11 mouse cellular contexts compared by ENCODE assay signal in the genomic region with DNA sequence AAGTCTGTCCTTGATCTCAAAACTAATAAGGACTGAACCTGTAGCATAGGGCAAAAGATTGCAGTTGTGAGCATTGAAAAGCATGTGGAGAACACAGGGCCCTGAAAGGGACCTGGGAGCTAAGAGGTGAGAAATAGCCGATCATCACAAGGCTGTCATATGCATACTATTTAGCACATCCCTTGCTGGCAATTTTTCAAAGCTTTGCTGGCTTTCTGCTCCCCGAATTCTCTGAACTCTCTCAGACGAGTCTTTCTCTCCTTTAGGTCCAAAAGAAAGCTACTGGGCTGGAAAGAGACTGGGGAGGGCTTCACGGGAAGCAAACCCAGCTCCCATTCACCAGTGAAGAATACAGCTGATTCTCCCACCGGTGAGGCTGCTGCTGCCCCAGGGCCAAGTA. TPM values are rescaled to one million over a fixed set of nuclear protein-coding genes. Genes with fewer than 3 reads are reported as not detected.
DNase-seq lines count a peak whose midpoint lies in the region; ATAC-seq and TF ChIP-seq lines count a peak whose summit lies in the region.
"Had no signal": no experiment of that assay in that cellular context is flagged by ENCODE, and none has a peak within 500 bp of the region (broad histone marks: within the 10 kb centered on the region; RNA-seq: fewer than 3 reads in every experiment).

No protein-coding gene starts in this region.

- no peak for ATAC-seq in embryonic facial prominence, embryonic 12.5 days (ENCODE audit: insufficient number of reproducible peaks, insufficient read depth, low FRiP score, low TSS enrichment)
- ATAC-seq in hindbrain, embryonic 13.5 days (ENCODE audit: low FRiP score), result peak; percentile 15; the same call in 1 of the 2 replicates
- no peak; the same call in 1 of the 2 replicates for ATAC-seq in midbrain, embryonic 13.5 days
- no peak for ATAC-seq in megakaryocyte-erythroid progenitor cell, adult 5-6 weeks (replicated peaks; ENCODE audit: low FRiP score, low TSS enrichment, poor library complexity, severe bottlenecking)

- TF ChIP-seq CTCF in brain, embryonic 14.5 days (IDR thresholded peaks at IDR 0.05; ENCODE audit: borderline replicate concordance, extremely low read depth, insufficient read depth, insufficient read length), result no peak

- H3K9ac ChIP-seq in embryonic facial prominence, embryonic 12.5 days, result no peak overlapping the region
- H3K9ac ChIP-seq in hindbrain, embryonic 13.5 days, result no peak overlapping the region
- no peak overlapping the region for H3K9ac ChIP-seq in midbrain, embryonic 13.5 days (replicated peaks)

- H3K4me1 ChIP-seq in embryonic facial prominence, embryonic 12.5 days, result no peaks in the 10 kb centered on the region
- peaks cover 26% of the 10 kb centered on the region for H3K4me1 ChIP-seq in hindbrain, embryonic 13.5 days (replicated peaks)
- peaks cover 24% of the 10 kb centered on the region for H3K4me1 ChIP-seq in midbrain, embryonic 13.5 days (replicated peaks)

- peak overlapping the region; percentile 63 for H3K27ac ChIP-seq in embryonic facial prominence, embryonic 12.5 days
- peak overlapping the region; percentile 93 for H3K27ac ChIP-seq in hindbrain, embryonic 13.5 days
- peak overlapping the region; percentile 93 for H3K27ac ChIP-seq in midbrain, embryonic 13.5 days

- H3K4me2 ChIP-seq in embryonic facial prominence, embryonic 12.5 days (replicated peaks), result no peak overlapping the region
- 0 out of 2 replicates have a peak overlapping the region, but pooled peaks have one; percentile 8 for H3K4me2 ChIP-seq in hindbrain, embryonic 13.5 days
- no peak overlapping the region; the same call in 1 of the 2 replicates for H3K4me2 ChIP-seq in midbrain, embryonic 13.5 days (replicated peaks)

- H3K36me3 ChIP-seq in embryonic facial prominence, embryonic 12.5 days, result no peaks in the 10 kb centered on the region
- H3K36me3 ChIP-seq in hindbrain, embryonic 13.5 days, result no peaks in the 10 kb centered on the region
- H3K36me3 ChIP-seq in midbrain, embryonic 13.5 days, result no peaks in the 10 kb centered on the region

- DNase-seq in brain, embryonic 14.5 days (ENCODE audit: low read depth), result peak; percentile 62
- DNase-seq in heart, adult 11 months, result no peak
- no peak for DNase-seq in c-Kit-positive CD71-positive TER-119-positive erythroid progenitor cells, embryonic 14.5 days (ENCODE audit: low spot score)
- DNase-seq: heart, postnatal 4 days; kidney, postnatal 14 days; lung, postnatal 10 days had no signal

- 43% methylated on average over 5 of the region's 5 CpGs for WGBS in embryonic facial prominence, embryonic 12.5 days
- 32% methylated on average over 5 of the region's 5 CpGs for WGBS in hindbrain, embryonic 13.5 days
- 34% methylated on average over 5 of the region's 5 CpGs for WGBS in midbrain, embryonic 13.5 days

- H3K4me3 ChIP-seq in embryonic facial prominence, embryonic 12.5 days, result no peak overlapping the region
- no peak overlapping the region for H3K4me3 ChIP-seq in hindbrain, embryonic 13.5 days
- no peak overlapping the region for H3K4me3 ChIP-seq in midbrain, embryonic 13.5 days (replicated peaks)
- H3K4me3 ChIP-seq: myocyte had no signal

- H3K9me3 ChIP-seq in embryonic facial prominence, embryonic 12.5 days, result no peaks in the 10 kb centered on the region
- no peaks in the 10 kb centered on the region for H3K9me3 ChIP-seq in hindbrain, embryonic 13.5 days
- no peaks in the 10 kb centered on the region for H3K9me3 ChIP-seq in midbrain, embryonic 13.5 days

- H3K27me3 ChIP-seq in embryonic facial prominence, embryonic 12.5 days, result peaks cover 19% of the 10 kb centered on the region; the same call in 1 of the 2 replicates
- peaks cover 6% of the 10 kb centered on the region; the same call in 1 of the 2 replicates for H3K27me3 ChIP-seq in hindbrain, embryonic 13.5 days
- H3K27me3 ChIP-seq in midbrain, embryonic 13.5 days, result peaks cover 21% of the 10 kb centered on the region; the same call in 1 of the 2 replicates

- TF ChIP-seq POLR2A in brain, embryonic 14.5 days (IDR thresholded peaks at IDR 0.05; ENCODE audit: borderline replicate concordance, extremely low read depth, insufficient read depth, insufficient read length, poor library complexity, severe bottlenecking), result no peak

RNA-seq across cellular contexts. Expression of a gene that starts 11.2 kb away (rescaled TPM):
- 64.7 and 82.5 TPM in 2 replicates for polyA plus RNA-seq in brain, embryonic 14.5 days (2012; rRNA removed)
- 2.6 and 2.7 TPM in 2 replicates for polyA plus RNA-seq in embryonic facial prominence, embryonic 12.5 days (2016; fragmentation: Nextera tagmentation; extraction: Ambion mirVana)
- 4.7 and 7.1 TPM in 2 replicates for polyA plus RNA-seq in hindbrain, embryonic 13.5 days (2015; fragmentation: Nextera tagmentation; extraction: Ambion mirVana)
- polyA plus RNA-seq in midbrain, embryonic 13.5 days (2015; fragmentation: Nextera tagmentation; extraction: Ambion mirVana), result 8.0 and 10.9 TPM in 2 replicates
- 0.52 and 4.6 TPM in 2 replicates for total RNA-seq in megakaryocyte-erythroid progenitor cell, adult 5-6 weeks (2014; fragmentation: Nextera tagmentation)
- 1.2 TPM in 1 of 2 replicates, not detected in the other for total RNA-seq in megakaryocyte-erythroid progenitor cell, adult 5-6 weeks (2017)

RNA-seq across cellular contexts. Expression of a gene that starts 36.9 kb away (rescaled TPM):
- polyA plus RNA-seq in brain, embryonic 14.5 days (2012; rRNA removed), result 38.2 and 39.8 TPM in 2 replicates
- polyA plus RNA-seq in embryonic facial prominence, embryonic 12.5 days (2016; fragmentation: Nextera tagmentation; extraction: Ambion mirVana), result 73.9 and 77.7 TPM in 2 replicates
- polyA plus RNA-seq in hindbrain, embryonic 13.5 days (2015; fragmentation: Nextera tagmentation; extraction: Ambion mirVana), result 82.0 and 83.3 TPM in 2 replicates
- polyA plus RNA-seq in midbrain, embryonic 13.5 days (2015; fragmentation: Nextera tagmentation; extraction: Ambion mirVana), result 83.7 and 93.5 TPM in 2 replicates
- 67.6 and 96.7 TPM in 2 replicates for total RNA-seq in megakaryocyte-erythroid progenitor cell, adult 5-6 weeks (2014; fragmentation: Nextera tagmentation)
- total RNA-seq in megakaryocyte-erythroid progenitor cell, adult 5-6 weeks (2017), result 162 and 169 TPM in 2 replicates
